Mouse (Mus musculus) T-helper 1 cell (primary cell): ENCODE results near the gene Nynrin.

Experiments used
- in situ Hi-C: fragments of 300-600 bp; cut with MboI, MseI; formaldehyde crosslinking; loops from one replicate; pipeline ENCODE4 v1.15.1; 2025; ENCODE audit warnings: high pct_unique_total_duplicates

The Nynrin gene

GRCm38 (mm10) chr14:55922475-55923232, 68.8 kb downstream of the Nynrin start:
- in situ Hi-C loops, result loop anchor here (5.0 kb wide), 2 partner anchors 50 to 135 kb away; partner anchors contain the start of gene Ripk3
